Mouse (Mus musculus) midbrain, embryonic 11.5 days (tissue): ENCODE results near the gene Lilrb4a. TPM values are rescaled to one million over a fixed set of nuclear protein-coding genes. Genes with fewer than 3 reads are reported as not detected.
"Not testable (repeated sequence)": the region's sequence is repeated elsewhere in the genome, so short reads cannot be mapped to it uniquely, and the experiment has no call there.

Experiments used
- ATAC-seq: fragments of 200-750 bp; cut with Nextera tagmentation; 2 replicates; pipeline ENCODE4 v1.8.0; 2017; ENCODE audit warnings: moderate TSS enrichment, moderate library complexity; ENCODE audit not compliant: low FRiP score
- DNase-seq: peaks from one replicate; pipeline ENCODE4 v3.0.0; 2015; ENCODE audit warnings: low spot score; ENCODE audit errors: missing footprints
- H3K27ac ChIP-seq: fragments of 300-500 bp; sonication (generic); 2 replicates; pipeline ENCODE4 v1.5.1; 2014; ENCODE audit warnings: low read depth, low read length
- H3K27me3 ChIP-seq: fragments of 300-500 bp; sonication (generic); 2 replicates; pipeline ENCODE4 v1.6.1; 2014; ENCODE audit warnings: mild to moderate bottlenecking, low read length, moderate library complexity, mixed read lengths; ENCODE audit not compliant: control insufficient read depth, insufficient read depth
- H3K36me3 ChIP-seq: fragments of 300-500 bp; sonication (generic); 2 replicates; pipeline ENCODE4 v1.6.1; 2014; ENCODE audit warnings: mild to moderate bottlenecking, low read length, moderate library complexity, mixed read lengths; ENCODE audit not compliant: control insufficient read depth, insufficient read depth
- H3K4me1 ChIP-seq: fragments of 300-500 bp; sonication (generic); 2 replicates; pipeline ENCODE4 v1.6.1; 2014; ENCODE audit warnings: low read length; ENCODE audit not compliant: control insufficient read depth, insufficient read depth
- H3K4me2 ChIP-seq: fragments of 300-500 bp; sonication (generic); 2 replicates; pipeline ENCODE4 v1.6.1; 2014; ENCODE audit warnings: mild to moderate bottlenecking, moderate library complexity
- H3K4me3 ChIP-seq: fragments of 300-500 bp; sonication (generic); 2 replicates; pipeline ENCODE4 v1.5.1; 2014; ENCODE audit warnings: low read depth, low read length
- H3K9ac ChIP-seq: fragments of 300-500 bp; sonication (generic); 2 replicates; pipeline ENCODE4 v1.6.1; 2014; ENCODE audit warnings: low read length
- H3K9me3 ChIP-seq: fragments of 300-500 bp; sonication (generic); 2 replicates; pipeline ENCODE4 v1.6.1; 2016; ENCODE audit warnings: low read length; ENCODE audit not compliant: control insufficient read depth
- WGBS: fragments of 180-500 bp; shearing (Covaris S2); extraction: QIAGEN DNeasy Blood & Tissue Kit; methylation state at CpG from one replicate; pipeline ENCODE4 v1.1.7; 2014; 5-methylcytosine and 5-hydroxymethylcytosine counted together
- polyA plus RNA-seq: library from polyadenylated mRNA; unstranded; fragments of >200 nt; fragmentation: Nextera tagmentation; extraction: Ambion mirVana; gene quantifications from 2 replicates; pipeline ENCODE4 v1.2.1, GENCODE M21; 2014

Gene Lilrb4a
- polyA plus RNA-seq, result 1.0 and 1.2 TPM in 2 replicates

DNA sequence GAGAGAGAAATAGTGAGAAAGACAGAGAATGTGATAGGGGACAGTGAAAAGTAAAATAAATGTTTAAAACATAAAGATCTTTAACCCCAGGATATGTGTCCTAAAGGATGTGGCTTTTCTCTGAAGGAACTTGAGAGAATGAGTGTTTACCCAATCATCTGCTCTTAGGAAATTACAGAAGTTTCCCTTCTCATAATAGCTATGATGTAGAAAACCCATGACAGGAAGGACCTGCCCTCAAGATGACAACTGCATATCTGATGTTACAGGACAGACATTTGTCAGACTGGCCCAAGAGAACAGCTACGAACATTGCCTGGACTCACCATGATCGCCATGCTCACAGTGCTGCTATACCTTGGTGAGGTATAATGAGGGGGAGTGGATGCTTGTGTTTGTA, at the start of gene Lilrb4a:
Gene Lilrb4a, plus strand, starts transcription at position 266 of the 400 bp plus-strand sequence.
- not testable (repeated sequence) for ATAC-seq

DNA sequence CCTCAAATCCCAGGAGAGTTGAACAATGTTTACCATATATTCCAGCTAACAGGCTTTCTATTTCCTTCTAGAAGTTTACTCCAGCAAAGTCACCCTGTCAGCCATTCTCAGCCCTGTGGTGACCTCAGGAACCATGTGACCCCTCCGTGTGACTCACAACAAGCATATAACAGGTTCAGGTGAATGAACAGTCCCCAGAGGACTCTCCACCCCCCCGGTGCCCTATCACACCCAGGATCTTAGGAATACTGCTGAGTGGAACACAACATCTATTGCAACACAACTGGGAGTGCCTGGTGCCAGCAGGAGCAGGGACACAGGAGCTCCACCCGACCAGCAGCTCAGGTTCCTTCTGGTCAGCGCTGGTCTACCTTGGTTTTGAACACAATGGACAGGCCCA, 39.1 kb upstream of the Lilrb4a start:
- no peak overlapping the region for H3K4me2 ChIP-seq
- WGBS, result 87% methylated on average over 4 of the region's 4 CpGs
- no peak overlapping the region for H3K27ac ChIP-seq
- H3K27me3 ChIP-seq, result no peaks in the 10 kb centered on the region
- no peak overlapping the region for H3K4me3 ChIP-seq
- ATAC-seq (no peak), DNase-seq (no peak)
- no peaks in the 10 kb centered on the region for H3K36me3 ChIP-seq
- no peaks in the 10 kb centered on the region for H3K4me1 ChIP-seq
- H3K9ac ChIP-seq, result no peak overlapping the region
- H3K9me3 ChIP-seq, result no peaks in the 10 kb centered on the region

More for the DNA sequence above, at the start of gene Lilrb4a:
- not testable (repeated sequence) for H3K27me3 ChIP-seq, H3K27ac ChIP-seq, H3K9me3 ChIP-seq, H3K4me3 ChIP-seq, H3K4me1 ChIP-seq, H3K36me3 ChIP-seq, DNase-seq, H3K9ac ChIP-seq, H3K4me2 ChIP-seq
- no CpG with 5 or more reads among the region's 2 CpGs for whole genome bisulfite sequencing

DNA sequence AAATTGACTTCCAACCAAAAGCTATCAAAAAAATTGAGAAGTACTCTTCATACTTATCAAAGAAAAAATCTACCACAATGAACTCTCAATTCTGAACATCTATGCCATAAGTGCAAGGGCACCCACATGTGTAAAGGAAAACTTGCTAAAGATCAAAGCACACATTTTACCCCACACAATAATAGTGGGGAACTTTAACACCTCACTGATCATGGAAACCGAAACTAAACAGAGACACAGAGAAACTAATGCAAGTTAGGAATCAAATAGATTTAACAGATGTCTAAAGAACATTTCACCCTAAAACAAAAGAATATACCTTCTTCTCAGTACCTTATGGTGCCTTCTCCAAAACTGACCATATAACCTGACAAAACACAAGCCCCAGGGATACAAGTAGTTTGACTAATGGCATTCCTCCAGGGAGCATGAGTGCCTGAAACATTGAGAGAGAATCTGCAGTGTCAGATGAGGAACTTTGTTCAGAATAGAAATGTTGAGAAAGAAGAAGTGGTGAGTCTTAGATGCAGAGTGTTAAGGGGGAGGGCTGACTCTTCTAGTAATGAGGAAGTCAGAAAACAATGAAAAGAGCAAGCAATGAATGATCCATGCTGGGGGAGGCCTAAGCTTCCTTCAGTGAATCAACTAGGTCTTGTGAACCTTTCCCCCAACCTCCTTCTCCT, 37.0 kb upstream of the Lilrb4a start:
- DNase-seq, result peak; percentile 77
- H3K9ac ChIP-seq, result no peak overlapping the region
- no peaks in the 10 kb centered on the region for H3K9me3 ChIP-seq
- ATAC-seq, result no peak
- H3K27ac ChIP-seq, result no peak overlapping the region
- WGBS, result 75% methylated on average over 1 of the region's 1 CpGs
- no peak overlapping the region for H3K4me2 ChIP-seq
- H3K36me3 ChIP-seq, result no peaks in the 10 kb centered on the region
- no peaks in the 10 kb centered on the region for H3K27me3 ChIP-seq
- no peaks in the 10 kb centered on the region for H3K4me1 ChIP-seq
- no peak overlapping the region for H3K4me3 ChIP-seq

DNA sequence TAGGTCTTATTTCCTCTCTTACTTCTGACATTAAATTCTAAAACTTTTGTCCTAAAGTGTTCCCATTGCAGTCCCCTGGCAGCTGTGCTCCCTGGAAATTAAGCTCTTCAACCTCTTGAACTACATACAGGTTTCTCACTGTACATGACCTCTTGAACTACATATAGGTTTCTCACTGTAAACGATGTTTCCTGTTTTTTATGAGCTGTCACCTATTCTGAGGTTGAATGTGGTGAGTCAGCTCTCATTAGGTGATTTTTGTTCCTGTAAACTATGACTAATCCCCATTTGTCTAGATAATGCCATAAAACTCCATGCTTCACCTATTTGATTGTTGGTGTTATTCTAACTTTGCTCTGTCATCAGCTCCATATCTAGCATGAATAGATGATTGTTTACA, 36.4 kb upstream of the Lilrb4a start:
- H3K4me1 ChIP-seq, result no peaks in the 10 kb centered on the region
- peak; percentile 56 for DNase-seq
- no peaks in the 10 kb centered on the region for H3K9me3 ChIP-seq
- no peak for ATAC-seq
- 79% methylated on average over 1 of the region's 1 CpGs for WGBS
- H3K4me2 ChIP-seq, result no peak overlapping the region
- no peak overlapping the region for H3K4me3 ChIP-seq
- no peak overlapping the region for H3K27ac ChIP-seq
- H3K27me3 ChIP-seq, result no peaks in the 10 kb centered on the region
- H3K9ac ChIP-seq, result no peak overlapping the region
- no peaks in the 10 kb centered on the region for H3K36me3 ChIP-seq

DNA sequence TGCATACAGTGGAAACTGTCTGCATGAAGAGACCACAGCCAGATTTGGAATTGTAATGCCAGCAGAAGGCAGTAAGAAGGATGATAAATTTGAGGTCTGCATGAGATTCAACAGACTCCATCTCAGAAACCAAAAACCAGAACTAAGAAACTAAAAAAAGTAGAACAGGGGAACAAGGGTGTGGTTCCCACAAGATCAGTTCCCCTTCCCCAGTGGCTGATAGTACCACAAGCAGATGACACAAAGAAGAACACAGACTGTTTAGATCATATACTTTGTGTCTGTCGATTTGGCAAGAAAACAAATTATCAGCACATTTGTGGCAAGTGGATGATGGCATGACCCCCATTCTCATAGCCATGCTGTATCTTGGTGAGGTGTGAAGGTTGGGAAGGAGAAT, 35.0 kb upstream of the Lilrb4a start:
- no peak overlapping the region for H3K4me2 ChIP-seq
- H3K4me1 ChIP-seq, result no peaks in the 10 kb centered on the region
- DNase-seq (peak; percentile 69), ATAC-seq (no peak)
- H3K27me3 ChIP-seq, result no peaks in the 10 kb centered on the region
- no peak overlapping the region for H3K4me3 ChIP-seq
- H3K36me3 ChIP-seq, result no peaks in the 10 kb centered on the region
- H3K9ac ChIP-seq, result no peak overlapping the region
- 92% methylated on average over 1 of the region's 1 CpGs for WGBS
- no peak overlapping the region for H3K27ac ChIP-seq
- no peaks in the 10 kb centered on the region for H3K9me3 ChIP-seq

DNA sequence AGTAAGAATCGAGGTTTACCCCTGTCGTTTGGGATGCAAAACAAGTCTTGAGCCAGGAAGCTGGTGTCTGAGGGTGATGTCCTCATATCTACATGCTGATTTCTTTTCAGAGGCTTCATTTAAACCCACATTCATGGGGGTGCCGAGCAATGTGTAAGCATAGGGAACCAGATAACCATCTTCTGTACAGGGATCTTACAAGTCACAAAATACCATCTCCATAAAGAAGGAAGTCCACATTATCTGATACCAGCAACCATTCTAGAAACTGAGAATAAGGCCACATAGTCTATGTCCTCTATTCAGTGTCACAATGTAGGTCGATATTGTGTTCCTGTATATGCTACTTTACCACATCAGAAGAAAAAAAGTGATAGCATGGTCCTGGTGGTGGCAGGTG, 34.4 kb upstream of the Lilrb4a start:
- ATAC-seq (no peak), DNase-seq (no peak)
- no peak overlapping the region for H3K4me2 ChIP-seq
- no peak overlapping the region for H3K27ac ChIP-seq
- H3K4me1 ChIP-seq, result no peaks in the 10 kb centered on the region
- H3K4me3 ChIP-seq, result no peak overlapping the region
- 79% methylated on average over 4 of the region's 4 CpGs for WGBS
- H3K9me3 ChIP-seq, result no peaks in the 10 kb centered on the region
- H3K27me3 ChIP-seq, result no peaks in the 10 kb centered on the region
- H3K36me3 ChIP-seq, result no peaks in the 10 kb centered on the region
- no peak overlapping the region for H3K9ac ChIP-seq

DNA sequence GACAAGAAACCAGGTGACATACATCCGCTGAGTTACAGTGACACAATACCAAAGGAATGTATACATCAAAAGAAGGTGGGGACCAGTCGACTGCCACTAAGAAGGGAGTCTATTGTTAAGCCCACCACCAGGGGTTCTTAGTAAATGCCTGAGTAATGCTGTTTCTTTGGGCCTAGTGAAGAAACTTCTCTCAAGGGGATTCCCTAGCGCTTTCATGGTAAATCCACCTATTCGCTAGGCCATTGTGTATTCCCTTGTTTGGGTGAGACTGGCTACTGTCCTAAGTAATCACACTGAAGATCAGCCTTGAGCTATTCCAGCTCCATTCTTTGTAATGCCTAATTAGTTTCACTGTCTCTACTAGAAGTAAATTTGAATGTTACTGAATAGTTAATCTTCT, 27.0 kb upstream of the Lilrb4a start:
- H3K4me3 ChIP-seq, H3K36me3 ChIP-seq, H3K9me3 ChIP-seq, H3K27me3 ChIP-seq, H3K27ac ChIP-seq, H3K9ac ChIP-seq, H3K4me2 ChIP-seq, H3K4me1 ChIP-seq, ATAC-seq: not testable (repeated sequence)
- WGBS, result 28% methylated on average over 4 of the region's 4 CpGs
- peak; percentile 12 for DNase-seq

DNA sequence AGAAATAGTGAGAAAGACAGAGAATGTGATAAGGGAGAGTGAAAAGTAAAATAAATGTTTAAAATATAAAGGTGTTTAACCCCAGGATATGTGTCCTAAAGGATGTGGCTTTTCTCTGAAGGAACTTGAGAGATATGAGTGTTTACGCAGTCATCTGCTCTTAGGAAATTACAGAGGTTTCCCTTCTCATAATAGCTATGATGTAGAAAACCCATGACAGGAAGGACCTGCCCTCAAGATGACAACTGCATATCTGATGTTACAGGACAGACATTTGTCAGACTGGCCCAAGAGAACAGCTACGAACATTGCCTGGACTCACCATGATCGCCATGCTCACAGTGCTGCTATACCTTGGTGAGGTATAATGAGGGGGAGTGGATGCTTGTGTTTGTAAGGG, 10.4 kb upstream of the Lilrb4a start, which contains the start of the genes Gm49339 and Lilr4b:
Gene Gm49339, plus strand, starts transcription at position 216 of the 400 bp plus-strand sequence.
Gene Lilr4b, plus strand, starts transcription at position 236 of the 400 bp plus-strand sequence.
- 88% methylated on average over 1 of the region's 3 CpGs for WGBS
- H3K9ac ChIP-seq, H3K36me3 ChIP-seq, H3K27ac ChIP-seq, DNase-seq, H3K9me3 ChIP-seq, H3K4me2 ChIP-seq, ATAC-seq, H3K4me3 ChIP-seq, H3K27me3 ChIP-seq, H3K4me1 ChIP-seq: not testable (repeated sequence)

DNA sequence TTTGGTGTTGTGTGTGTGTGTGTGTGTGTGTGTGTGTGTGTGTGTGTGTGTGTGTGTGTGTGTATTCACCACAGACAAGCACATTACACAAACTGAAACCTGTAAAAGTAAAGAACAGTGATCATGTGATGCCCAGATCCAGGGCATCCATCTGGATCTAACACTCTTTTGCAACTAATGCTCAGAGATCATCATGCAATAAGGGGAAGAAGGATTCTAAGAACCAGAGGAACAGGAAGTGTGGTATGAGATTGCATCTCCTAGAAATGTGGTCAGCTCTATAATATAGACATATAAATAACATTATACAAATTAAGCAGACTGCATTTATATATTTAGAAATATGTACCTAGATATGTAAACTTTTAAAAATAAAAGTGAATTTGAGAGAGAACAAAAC, 29.3 kb downstream of the Lilrb4a start:
- H3K4me3 ChIP-seq, result no peak overlapping the region
- no peak overlapping the region for H3K4me2 ChIP-seq
- DNase-seq, result no peak
- no peak for ATAC-seq
- no peaks in the 10 kb centered on the region for H3K27me3 ChIP-seq
- no peaks in the 10 kb centered on the region for H3K36me3 ChIP-seq
- no peak overlapping the region for H3K27ac ChIP-seq
- H3K9me3 ChIP-seq, result no peaks in the 10 kb centered on the region
- H3K9ac ChIP-seq, result no peak overlapping the region
- no peaks in the 10 kb centered on the region for H3K4me1 ChIP-seq
